7 mouse cellular contexts compared by ENCODE assay signal in the genomic region with DNA sequence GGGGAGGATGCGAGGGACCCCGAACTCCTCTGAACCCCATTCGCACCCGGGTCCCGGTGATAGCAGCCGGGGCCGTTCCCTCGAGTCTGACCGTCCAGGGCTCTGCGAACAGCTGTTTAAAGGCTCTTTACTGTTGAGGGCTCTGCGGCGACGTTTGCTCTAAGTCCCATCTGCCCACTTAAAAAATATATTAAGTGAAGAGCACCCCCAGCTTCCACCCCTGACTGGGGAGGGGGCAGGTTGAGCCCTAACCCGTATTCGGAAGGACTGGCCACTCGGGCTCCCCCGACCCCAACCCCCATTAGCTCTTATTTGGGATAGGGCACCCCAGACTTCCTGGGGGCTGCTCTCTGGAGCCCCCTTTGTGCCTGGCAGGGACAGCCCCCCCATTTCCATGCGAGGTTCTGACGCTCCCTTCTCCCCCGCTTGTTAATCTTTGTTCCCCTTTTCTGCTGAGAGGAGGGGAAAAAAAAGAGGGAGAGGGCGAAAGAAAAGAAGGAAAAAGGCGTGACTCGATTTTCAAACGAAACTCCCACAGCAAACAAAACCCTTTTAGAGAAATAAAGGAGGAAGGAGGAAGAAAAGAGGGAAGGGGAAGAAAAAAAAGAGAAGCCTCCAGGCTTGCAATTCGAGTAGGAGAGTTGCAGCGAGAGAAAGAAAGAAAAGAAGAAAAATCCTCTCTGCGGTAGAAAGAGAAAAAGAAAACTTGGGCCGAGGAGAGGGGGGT. TPM values are rescaled to one million over a fixed set of nuclear protein-coding genes. Genes with fewer than 3 reads are reported as not detected.
A peak's percentile ranks its signal among the peaks of the same experiment; 100 is the strongest.
DNase-seq lines count a peak whose midpoint lies in the region; ATAC-seq lines count a peak whose summit lies in the region.

No protein-coding gene starts in this region.

- peak overlapping the region; percentile 82 for H3K4me2 ChIP-seq in hindbrain, embryonic 11.5 days (replicated peaks; ENCODE audit: low read depth, low read length)
- H3K4me2 ChIP-seq in midbrain, embryonic 12.5 days (replicated peaks): peak overlapping the region; percentile 83

- DNase-seq in layer of hippocampus, adult 9-11 months: peak; percentile 40
- no peak for DNase-seq in layer of hippocampus, postnatal 10 days (ENCODE audit: low spot score in 2 of 2)
- DNase-seq in hindbrain, embryonic 11.5 days (ENCODE audit: low spot score): no peak
- DNase-seq in ovary, postnatal 10 days (ENCODE audit: low spot score): no peak
- no peak for DNase-seq in right cerebral cortex, postnatal 14 days

- no peaks in the 10 kb centered on the region for H3K9me3 ChIP-seq in hindbrain, embryonic 11.5 days (ENCODE audit: control insufficient read depth, low read length)
- no peaks in the 10 kb centered on the region for H3K9me3 ChIP-seq in midbrain, embryonic 12.5 days

- peak overlapping the region; percentile 97 for H3K9ac ChIP-seq in hindbrain, embryonic 11.5 days (ENCODE audit: low read depth, low read length)
- peak overlapping the region; percentile 98 for H3K9ac ChIP-seq in midbrain, embryonic 12.5 days (replicated peaks)

- H3K4me1 ChIP-seq in brown adipose tissue, adult 24 weeks (ENCODE audit: control insufficient read depth, insufficient read depth, insufficient read length, low read length): peaks cover 17% of the 10 kb centered on the region
- peaks cover 7% of the 10 kb centered on the region for H3K4me1 ChIP-seq in hindbrain, embryonic 11.5 days (replicated peaks; ENCODE audit: control insufficient read depth, insufficient read depth, low read length)
- H3K4me1 ChIP-seq in midbrain, embryonic 12.5 days: peaks cover 41% of the 10 kb centered on the region

- under 1% methylated on average over 28 of the region's 28 CpGs for WGBS in hindbrain, embryonic 11.5 days
- 0% methylated on average over 28 of the region's 28 CpGs for WGBS in midbrain, embryonic 12.5 days

- peak; percentile 10 for ATAC-seq in hindbrain, embryonic 11.5 days (ENCODE audit: low FRiP score)
- ATAC-seq in midbrain, embryonic 12.5 days (ENCODE audit: low FRiP score, low read depth): peak; percentile 0; the same call in 1 of the 2 replicates

- H3K4me3 ChIP-seq in brown adipose tissue, adult 24 weeks (ENCODE audit: insufficient read depth, low read depth, low read length): peak overlapping the region; percentile 89
- H3K4me3 ChIP-seq in hindbrain, embryonic 11.5 days (ENCODE audit: low read depth, low read length): peak overlapping the region; percentile 89
- peak overlapping the region; percentile 89 for H3K4me3 ChIP-seq in midbrain, embryonic 12.5 days

- no peaks in the 10 kb centered on the region for H3K36me3 ChIP-seq in hindbrain, embryonic 11.5 days (ENCODE audit: control insufficient read depth, insufficient read depth, low read length)
- H3K36me3 ChIP-seq in midbrain, embryonic 12.5 days: 0 out of 2 replicates have a peak, but pooled peaks cover under 1% of the 10 kb centered on the region

- H3K27me3 ChIP-seq in hindbrain, embryonic 11.5 days (ENCODE audit: control insufficient read depth, insufficient read depth, low read length): no peaks in the 10 kb centered on the region
- no peaks in the 10 kb centered on the region for H3K27me3 ChIP-seq in midbrain, embryonic 12.5 days

- H3K27ac ChIP-seq in brown adipose tissue, adult 24 weeks (replicated peaks; ENCODE audit: low read depth, low read length): peak overlapping the region; percentile 95
- H3K27ac ChIP-seq in hindbrain, embryonic 11.5 days (ENCODE audit: low read depth, low read length): peak overlapping the region; percentile 98
- H3K27ac ChIP-seq in midbrain, embryonic 12.5 days (replicated peaks): peak overlapping the region; percentile 96

RNA-seq across cellular contexts. Expression of gene Zfp710, which starts 0.9 kb away (rescaled TPM):
- 10 to 100 TPM; 18.3 to 19.8 TPM for total RNA-seq in layer of hippocampus, postnatal 10 days (2021)
- 6.4 and 7.7 TPM in 2 replicates for polyA plus RNA-seq in brown adipose tissue, adult 24 weeks (2012; ENCODE audit: insufficient read depth, insufficient read length, missing spikeins)
- polyA plus RNA-seq in hindbrain, embryonic 11.5 days (2014; fragmentation: Nextera tagmentation; extraction: Ambion mirVana): 26.4 and 28.4 TPM in 2 replicates
- polyA plus RNA-seq in midbrain, embryonic 12.5 days (2016; fragmentation: Nextera tagmentation; extraction: Ambion mirVana): 31.1 and 32.8 TPM in 2 replicates
